Mouse (Mus musculus): ENCODE measurements around the gene D130043K22Rik.

The D130043K22Rik gene
- long read RNA-seq, experiment 1, result 0 reads
- long read RNA-seq, experiment 2, result 0 reads

- intact Hi-C loops (cut with DNase I), result loop anchor here (5.0 kb wide), 1 partner anchor 77 kb away; no protein-coding TSS in a partner anchor
These were observed at the start of gene D130043K22Rik for GRCm38 (mm10) chr13:24844983-24845955. TSS of gene D130043K22Rik (plus strand) at chr13:24845135.

DNA sequence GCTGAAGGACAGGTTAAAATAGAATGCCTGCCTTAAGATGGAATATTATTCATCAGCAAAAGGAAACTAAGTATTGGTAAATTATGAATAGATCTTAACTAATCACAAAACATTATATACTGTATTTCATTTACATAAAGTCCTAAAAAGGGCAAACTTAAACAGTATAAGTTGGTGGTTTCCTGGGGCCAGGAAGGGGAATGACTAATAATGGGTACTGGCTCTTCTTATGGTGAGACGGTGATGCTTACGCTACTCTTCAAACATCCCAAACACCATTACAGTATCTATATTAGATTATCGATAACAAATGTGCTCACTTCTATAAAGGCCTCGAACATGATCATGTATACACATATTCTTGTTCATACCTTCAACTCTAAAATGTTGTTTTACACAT is 46.2 kb upstream of the D130043K22Rik start:
- intact Hi-C loops (cut with DNase I), result no loop called here

GRCm38 (mm10) chr13:24799378-24799777 is 45.6 kb upstream of the D130043K22Rik start:
- intact Hi-C loops (cut with DNase I), result no loop called here

DNA sequence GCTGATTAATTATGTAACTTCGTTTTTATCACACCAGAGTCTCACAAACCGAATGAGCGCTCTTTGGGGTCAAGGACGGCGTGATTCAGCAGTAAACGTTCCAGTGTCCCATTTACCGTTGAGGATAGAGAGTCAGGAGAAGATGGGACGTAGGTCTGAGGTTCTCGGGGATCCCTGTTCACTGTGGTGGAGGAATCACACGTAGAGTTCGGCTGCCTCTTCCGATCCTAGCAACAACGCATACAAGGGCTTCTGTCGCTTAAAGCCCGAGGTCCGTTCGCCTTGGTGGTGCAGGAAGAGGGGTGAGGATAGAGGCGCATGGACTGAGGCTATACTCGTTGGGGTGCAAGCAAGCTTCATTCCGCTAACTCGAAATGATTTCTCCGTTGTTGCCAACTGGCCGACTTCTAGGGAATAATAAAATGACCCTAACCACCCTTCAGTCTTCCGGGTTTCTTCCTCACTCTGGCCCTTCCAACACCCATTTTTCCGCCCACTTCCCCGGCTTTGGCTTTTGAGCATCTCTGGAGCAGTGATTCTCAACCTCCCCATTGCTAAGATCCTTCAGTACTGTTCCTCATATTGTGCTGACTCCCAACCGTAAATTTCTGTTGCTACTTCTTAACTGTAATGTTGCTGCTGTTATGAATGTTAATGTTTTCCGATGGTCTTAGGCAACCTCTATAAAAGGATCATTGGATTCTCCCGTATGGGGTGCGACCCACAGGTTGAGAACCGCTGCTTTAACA is 44.8 kb upstream of the D130043K22Rik start:
- intact Hi-C loops (cut with DNase I), result no loop called here

GRCm38 (mm10) chr13:24800674-24801307 is 44.1 kb upstream of the D130043K22Rik start:
- intact Hi-C loops (cut with DNase I), result no loop called here

DNA sequence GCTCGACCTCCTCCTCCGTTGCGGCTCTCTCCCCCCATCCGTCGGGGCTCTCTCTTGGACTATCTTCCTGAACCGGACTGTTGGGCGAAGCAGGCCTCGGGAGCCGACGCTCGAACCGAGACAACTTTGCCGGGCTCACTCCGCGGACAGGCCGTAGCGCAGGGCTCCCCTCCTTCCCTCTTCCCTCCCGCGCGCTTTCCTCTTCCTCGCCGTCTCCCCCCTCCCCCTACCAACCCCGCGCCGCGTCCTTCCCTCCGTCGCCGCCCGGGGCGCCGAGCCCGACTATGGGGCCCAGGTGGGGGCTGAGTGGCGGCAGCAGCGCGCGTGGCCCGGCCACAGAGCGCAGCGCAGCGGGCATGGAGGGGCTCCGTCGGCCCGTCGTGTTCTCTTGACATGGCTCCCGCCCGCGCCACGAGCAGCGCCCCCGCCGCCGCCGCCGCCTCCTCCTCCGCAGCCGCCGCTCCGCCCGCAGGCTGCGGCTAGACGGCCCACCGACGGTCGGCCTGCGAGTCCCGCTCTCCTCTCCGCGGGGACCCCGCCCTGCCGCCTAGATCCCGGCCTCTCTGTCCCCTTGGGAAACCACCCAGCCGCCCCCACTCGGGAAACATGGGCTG is 43.5 kb upstream of the D130043K22Rik start, which contains the start of gene BC005537:
Gene BC005537 (plus strand): TSS at position 350 of the 614 bp plus-strand sequence.
- intact Hi-C loops (cut with DNase I), result no loop called here

- intact Hi-C loops (cut with DNase I), result no loop called here
These were observed 42.7 kb upstream of the D130043K22Rik start for GRCm38 (mm10) chr13:24802131-24802691.

DNA sequence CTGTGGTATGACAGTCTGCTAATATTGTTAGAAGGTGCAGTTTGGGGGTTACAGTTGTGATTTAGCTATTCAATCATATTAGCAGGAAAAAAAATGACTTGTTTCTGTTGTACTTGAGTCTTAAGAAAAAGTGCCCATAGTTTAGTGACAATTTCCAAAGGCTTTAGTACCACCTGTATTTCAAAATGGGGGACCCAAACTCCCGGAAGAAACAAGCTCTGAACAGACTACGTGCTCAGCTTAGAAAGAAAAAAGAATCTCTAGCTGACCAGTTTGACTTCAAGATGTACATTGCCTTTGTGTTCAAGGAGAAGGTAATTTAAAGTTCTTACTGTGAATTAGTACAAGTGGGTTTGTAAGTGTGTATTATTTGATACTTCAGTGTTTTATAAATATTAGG is 41.7 kb upstream of the D130043K22Rik start:
- intact Hi-C loops (cut with DNase I), result no loop called here

- intact Hi-C loops (cut with DNase I), result no loop called here
These were observed 38.9 kb upstream of the D130043K22Rik start for GRCm38 (mm10) chr13:24806079-24806478.

GRCm38 (mm10) chr13:24812521-24812920 is 32.4 kb upstream of the D130043K22Rik start:
- intact Hi-C loops (cut with DNase I), result no loop called here

DNA sequence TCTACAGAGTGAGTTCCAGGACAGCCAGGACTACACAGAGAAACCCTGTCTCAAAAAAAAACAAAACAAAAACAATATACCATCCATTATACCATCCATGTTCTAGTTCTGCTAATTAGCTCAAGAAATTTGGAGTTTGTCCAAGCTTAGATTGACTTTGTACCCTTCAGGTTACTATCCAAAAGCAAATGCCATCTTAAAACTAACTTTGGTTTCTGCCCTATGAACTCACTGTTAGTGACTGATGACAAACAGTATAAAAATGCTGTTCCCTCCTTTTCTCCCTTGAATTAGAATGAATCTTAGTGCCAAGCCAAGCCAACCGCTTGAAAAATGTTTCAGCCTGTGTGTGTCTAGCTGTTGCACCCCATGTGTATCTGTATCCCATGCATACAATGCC is 30.3 kb upstream of the D130043K22Rik start:
- intact Hi-C loops (cut with DNase I), result no loop called here

GRCm38 (mm10) chr13:24816125-24817092 is 28.5 kb upstream of the D130043K22Rik start:
- intact Hi-C loops (cut with DNase I), result no loop called here

DNA sequence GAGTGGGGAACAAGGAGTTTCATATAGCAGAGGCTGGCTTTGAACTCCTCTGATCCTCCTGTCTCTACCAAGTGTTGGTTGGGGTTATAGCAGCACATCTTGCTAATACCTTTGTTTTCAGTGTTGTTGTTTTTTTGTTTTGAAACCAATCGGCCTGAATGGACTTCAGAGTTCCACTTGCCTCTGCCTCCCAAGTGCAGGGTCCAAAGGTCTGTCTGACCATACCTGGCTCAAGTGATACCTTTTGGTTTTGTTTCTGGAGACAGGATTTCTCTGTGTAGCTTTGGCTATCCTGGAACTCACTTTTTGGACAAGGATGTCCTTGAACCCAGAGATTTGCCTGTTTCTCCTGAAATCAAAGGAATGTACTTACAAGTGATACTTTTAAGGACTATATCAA is 25.0 kb upstream of the D130043K22Rik start:
- intact Hi-C loops (cut with DNase I), result no loop called here

- intact Hi-C loops (cut with DNase I), result no loop called here
These were observed 22.1 kb upstream of the D130043K22Rik start for GRCm38 (mm10) chr13:24822663-24823343.

DNA sequence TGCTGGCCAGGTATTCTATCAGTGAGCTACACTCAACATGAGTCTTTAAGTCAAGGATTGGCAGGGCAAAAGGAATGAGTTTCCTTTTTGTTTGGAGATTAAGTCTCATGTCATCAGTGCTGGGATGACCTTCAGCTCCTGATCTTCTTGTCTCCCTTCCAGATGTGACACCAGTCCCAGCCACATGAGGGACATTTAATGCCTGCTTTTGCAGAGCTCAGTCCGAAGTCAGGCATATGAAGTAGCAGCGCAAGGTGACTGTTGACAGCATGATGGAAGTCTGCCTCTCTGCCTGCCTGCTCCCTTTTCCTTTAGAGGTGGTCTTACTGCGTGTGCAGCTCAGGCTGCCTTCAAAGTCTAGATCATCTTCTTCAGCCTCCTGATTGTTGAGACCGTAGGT is 20.3 kb upstream of the D130043K22Rik start:
- intact Hi-C loops (cut with DNase I), result no loop called here

GRCm38 (mm10) chr13:24825587-24825986 is 19.3 kb upstream of the D130043K22Rik start:
- intact Hi-C loops (cut with DNase I), result no loop called here

- intact Hi-C loops (cut with DNase I), result no loop called here
These were observed 18.8 kb upstream of the D130043K22Rik start for GRCm38 (mm10) chr13:24826116-24826515.

DNA sequence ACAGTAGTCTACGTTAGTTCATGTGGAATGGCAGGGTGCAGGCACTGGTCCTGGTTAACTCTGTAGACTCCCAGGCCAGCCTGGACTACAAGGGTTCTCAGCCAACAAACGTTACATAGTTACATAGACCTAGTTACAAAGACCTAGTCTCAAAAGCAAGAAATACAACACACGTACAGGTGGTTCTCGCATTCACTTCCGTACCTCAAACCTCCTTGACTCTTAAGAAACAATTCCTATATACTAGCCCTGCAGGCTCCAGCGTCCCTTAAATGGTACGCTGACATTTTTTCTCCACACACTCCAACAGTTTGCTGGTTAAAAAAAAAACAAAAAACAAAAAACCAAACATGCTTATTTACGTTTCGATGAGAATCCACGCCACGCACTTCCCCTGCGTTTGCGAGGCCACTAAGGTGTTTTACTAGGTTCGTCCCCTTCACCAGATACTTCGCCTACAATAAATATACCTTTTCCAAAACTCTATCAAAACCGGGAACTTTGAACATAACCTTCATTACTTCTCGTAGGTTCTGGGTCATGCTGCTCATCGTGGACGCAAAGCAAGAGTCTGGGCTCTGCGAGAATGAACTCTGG is 14.1 kb upstream of the D130043K22Rik start:
- intact Hi-C loops (cut with DNase I), result no loop called here

All from adrenal gland (tissue).